Mouse (Mus musculus) hindbrain, embryonic 12.5 days (tissue): ENCODE measurements at regions not wholly inside any gene's neighbourhood (a gene's known extent, or its start where the extent isn't known, plus 50 kb on each side); places are given as distances from the start of the nearest gene placed in this dataset.

Experiments
- ATAC-seq: fragments of 200-750 bp; cut with Nextera tagmentation; 2 replicates; pipeline ENCODE4 v1.8.0; 2017; ENCODE audit warnings: moderate TSS enrichment; ENCODE audit not compliant: low FRiP score
- H3K27ac ChIP-seq: fragments of 300-500 bp; sonication (generic); 2 replicates; pipeline ENCODE4 v1.5.1; 2016; ENCODE audit warnings: mild to moderate bottlenecking
- H3K27me3 ChIP-seq: fragments of 300-500 bp; sonication (generic); 2 replicates; pipeline ENCODE4 v1.6.1; 2016; ENCODE audit warnings: mild to moderate bottlenecking
- H3K36me3 ChIP-seq: fragments of 300-500 bp; sonication (generic); 2 replicates; pipeline ENCODE4 v1.6.1; 2016; ENCODE audit warnings: mild to moderate bottlenecking
- H3K4me1 ChIP-seq: fragments of 300-500 bp; sonication (generic); 2 replicates; pipeline ENCODE4 v1.6.1; 2016
- H3K4me2 ChIP-seq: fragments of 300-500 bp; sonication (generic); replicated peaks from 2 replicates; pipeline ENCODE4 v1.6.1; 2016; ENCODE audit warnings: mild to moderate bottlenecking
- H3K4me3 ChIP-seq: fragments of 300-500 bp; sonication (generic); 2 replicates; pipeline ENCODE4 v1.5.1; 2016; ENCODE audit warnings: mild to moderate bottlenecking
- H3K9ac ChIP-seq: fragments of 300-500 bp; sonication (generic); 2 replicates; pipeline ENCODE4 v1.6.1; 2016; ENCODE audit warnings: mild to moderate bottlenecking, moderate library complexity
- H3K9me3 ChIP-seq: fragments of 300-500 bp; sonication (generic); replicated peaks from 2 replicates; pipeline ENCODE4 v1.6.1; 2016; ENCODE audit warnings: mild to moderate bottlenecking
- WGBS: fragments of 180-500 bp; shearing (Covaris S2); methylation state at CpG from one replicate; pipeline ENCODE4 v1.1.7; 2016; 5-methylcytosine and 5-hydroxymethylcytosine counted together

- no peak overlapping the region for H3K4me2 ChIP-seq
- WGBS: 66% methylated on average over 6 of the region's 6 CpGs
- peak; percentile 56; the same call in 1 of the 2 replicates for ATAC-seq
Observed at GRCm38 (mm10) chr7:68686396-68687139, 62.5 kb downstream of the Arrdc4 start.

DNA sequence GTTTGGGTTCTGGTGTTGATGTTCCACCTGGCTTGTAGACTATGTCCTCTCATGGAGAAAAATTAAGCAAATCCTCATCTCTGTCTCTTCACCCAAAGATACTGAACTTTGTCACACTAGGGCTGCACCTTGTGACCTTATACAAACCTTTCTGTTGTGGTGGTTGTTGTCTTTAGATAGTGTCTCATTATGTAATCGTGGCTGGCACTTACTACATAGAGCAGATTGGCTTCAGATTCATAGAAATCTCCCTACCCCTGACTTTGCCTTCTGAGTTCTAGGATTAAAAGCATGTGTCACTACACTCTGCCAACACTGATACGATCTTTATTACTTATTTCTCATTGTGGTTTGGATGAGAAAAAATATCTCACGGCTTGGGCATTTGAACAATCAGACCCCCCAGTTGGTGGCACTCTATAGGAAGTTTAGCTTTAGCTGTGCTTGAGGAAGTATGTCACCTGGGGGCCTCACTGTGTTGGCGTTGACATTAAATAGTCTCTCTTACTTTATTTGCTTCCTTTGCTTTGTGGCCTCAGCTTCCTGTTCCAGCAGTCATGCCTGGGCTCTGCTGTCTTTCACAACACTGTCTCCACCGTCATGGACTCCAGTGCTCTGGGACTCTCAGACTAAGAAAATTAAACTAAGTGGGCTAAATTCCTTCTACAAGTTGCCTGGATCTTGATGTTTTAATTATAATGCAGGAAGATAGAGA lies 66.0 kb downstream of the Arrdc4 start:
- no peak overlapping the region for H3K4me3 ChIP-seq
- no peak for ATAC-seq
- no peaks in the 10 kb centered on the region for H3K9me3 ChIP-seq
- H3K27ac ChIP-seq: no peak overlapping the region
- H3K4me1 ChIP-seq: no peaks in the 10 kb centered on the region; the same call in 1 of the 2 replicates
- no peaks in the 10 kb centered on the region for H3K36me3 ChIP-seq
- H3K4me2 ChIP-seq: no peak overlapping the region
- no peak overlapping the region for H3K9ac ChIP-seq
- no peaks in the 10 kb centered on the region for H3K27me3 ChIP-seq
- WGBS: 86% methylated on average over 5 of the region's 5 CpGs

More at GRCm38 (mm10) chr7:68686396-68687139, 62.5 kb downstream of the Arrdc4 start:
- Histone ChIP-seq H3K27ac (no peak overlapping the region), H3K9ac (no peak overlapping the region), H3K27me3 (no peaks in the 10 kb centered on the region), H3K4me1 (no peaks in the 10 kb centered on the region; the same call in 1 of the 2 replicates), H3K9me3 (no peaks in the 10 kb centered on the region; the same call in 1 of the 2 replicates), H3K4me3 (no peak overlapping the region), H3K36me3 (no peaks in the 10 kb centered on the region)

DNA sequence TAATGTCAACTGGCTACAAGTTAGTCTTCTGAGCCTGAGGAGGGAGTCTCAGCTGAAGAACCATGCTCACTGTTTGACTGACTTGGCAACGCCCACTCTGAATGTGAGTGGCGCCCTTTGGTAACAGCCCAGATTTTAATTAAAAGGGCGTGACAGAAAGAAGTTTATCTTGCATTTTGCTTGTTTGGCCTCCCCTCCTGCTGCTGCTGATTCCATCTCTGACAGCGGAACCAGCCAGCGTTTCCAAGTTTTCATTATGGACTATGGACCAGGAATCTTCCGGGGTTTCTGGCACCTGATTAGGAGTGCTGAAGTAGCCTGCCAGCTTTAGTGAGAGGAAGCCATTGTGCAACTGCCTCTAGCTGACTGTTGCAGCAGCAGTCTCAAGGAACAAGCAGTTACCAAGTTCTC lies 66.7 kb downstream of the Arrdc4 start:
- Histone ChIP-seq H3K9ac (no peak overlapping the region), H3K9me3 (no peaks in the 10 kb centered on the region), H3K36me3 (no peaks in the 10 kb centered on the region), H3K4me1 (no peaks in the 10 kb centered on the region; the same call in 1 of the 2 replicates), H3K4me2 (no peak overlapping the region), H3K27ac (no peak overlapping the region), H3K27me3 (no peaks in the 10 kb centered on the region), H3K4me3 (no peak overlapping the region)
- 62% methylated on average over 6 of the region's 6 CpGs for WGBS
- no peak for ATAC-seq

DNA sequence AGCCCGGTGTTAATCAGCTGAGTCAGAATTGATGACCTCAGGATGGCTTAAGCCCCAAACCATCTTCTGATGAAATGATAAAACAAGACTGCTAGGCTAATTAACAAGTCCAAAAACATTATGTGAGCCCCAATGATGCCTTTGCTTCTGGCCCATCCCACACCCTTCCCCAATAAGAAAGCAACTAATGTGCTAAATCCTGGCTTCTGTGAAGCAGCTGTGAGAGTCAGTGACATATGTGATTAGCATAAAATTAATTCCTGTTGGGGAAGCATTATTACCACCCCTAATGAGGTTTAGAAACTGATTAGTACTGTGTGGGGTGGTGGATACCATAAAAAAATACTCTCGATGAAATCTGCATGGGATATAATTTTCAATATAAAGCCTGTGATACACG lies 69.3 kb downstream of the Arrdc4 start:
- no peaks in the 10 kb centered on the region for H3K36me3 ChIP-seq
- no peak overlapping the region for H3K4me3 ChIP-seq
- no peaks in the 10 kb centered on the region for H3K4me1 ChIP-seq
- H3K9me3 ChIP-seq: no peaks in the 10 kb centered on the region
- WGBS: 74% methylated on average over 3 of the region's 3 CpGs
- H3K4me2 ChIP-seq: no peak overlapping the region
- no peak overlapping the region for H3K27ac ChIP-seq
- H3K9ac ChIP-seq: no peak overlapping the region
- ATAC-seq: no peak
- H3K27me3 ChIP-seq: no peaks in the 10 kb centered on the region

DNA sequence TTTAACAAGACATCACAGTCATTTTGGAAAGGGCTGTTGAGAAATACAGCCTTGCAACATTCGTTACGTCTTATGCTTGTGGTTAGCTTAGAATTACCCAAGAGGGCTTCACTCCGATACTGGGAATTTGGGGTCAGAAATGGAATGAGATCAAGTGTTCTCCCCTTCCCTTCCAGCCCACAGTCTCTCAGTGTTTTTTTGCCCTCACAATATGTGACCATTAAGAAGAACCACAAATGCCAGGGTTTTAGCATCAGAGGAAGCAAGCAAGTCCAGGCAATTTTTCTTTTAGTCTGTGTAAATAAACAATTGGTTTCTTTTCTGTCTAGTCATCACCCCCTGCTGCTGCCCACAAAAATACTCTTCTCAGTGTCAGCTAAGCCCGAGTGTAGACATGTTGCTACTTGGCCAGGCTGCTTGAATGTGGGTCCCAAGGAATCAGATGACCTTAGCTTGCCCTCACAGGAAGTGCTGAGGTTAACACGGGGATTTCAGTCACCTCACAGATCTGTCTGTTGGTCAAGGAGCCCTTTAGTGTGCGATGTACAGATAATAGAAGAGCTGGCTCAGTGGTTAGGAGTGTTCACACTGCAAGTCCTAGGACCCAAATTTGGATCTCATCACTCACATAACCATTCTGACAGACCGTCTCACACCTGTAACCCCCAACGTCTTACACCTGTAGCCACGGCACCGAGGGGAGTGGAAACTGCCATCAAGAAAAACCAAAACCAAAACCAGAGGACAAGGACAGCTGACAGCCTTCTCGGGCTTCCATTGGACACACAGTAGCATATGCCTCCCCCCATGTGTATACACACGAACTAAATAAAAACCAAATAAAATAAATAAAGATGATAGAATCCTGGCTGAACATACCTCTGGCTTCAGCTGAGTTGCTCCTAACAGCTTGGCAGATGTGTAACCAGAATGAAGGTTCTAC lies 81.0 kb downstream of the Arrdc4 start:
- no peaks in the 10 kb centered on the region for H3K9me3 ChIP-seq
- H3K4me3 ChIP-seq: no peak overlapping the region
- no peaks in the 10 kb centered on the region for H3K4me1 ChIP-seq
- no peaks in the 10 kb centered on the region for H3K27me3 ChIP-seq
- no peaks in the 10 kb centered on the region for H3K36me3 ChIP-seq
- no peak for ATAC-seq
- H3K9ac ChIP-seq: no peak overlapping the region
- no peak overlapping the region for H3K4me2 ChIP-seq
- no peak overlapping the region for H3K27ac ChIP-seq
- 79% methylated on average over 12 of the region's 12 CpGs for WGBS

DNA sequence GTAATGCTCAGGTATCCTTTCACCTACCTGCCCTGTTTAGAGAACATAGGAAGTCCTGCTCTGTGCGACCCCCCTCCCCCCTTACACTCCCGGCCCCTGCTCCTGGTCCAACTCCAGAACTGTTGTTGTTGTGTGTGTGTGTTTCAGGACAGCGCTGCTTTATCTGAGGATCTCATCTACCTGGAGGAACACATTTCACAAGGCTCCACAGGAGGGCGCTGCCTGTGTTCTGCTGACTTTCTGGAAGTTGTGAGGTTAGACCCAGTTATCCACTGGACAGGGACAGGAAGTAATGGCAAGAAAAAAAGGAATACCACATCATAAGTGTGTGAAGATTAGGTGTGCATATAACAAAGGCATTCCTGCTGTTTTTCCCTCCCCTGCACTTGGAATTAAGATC lies 81.8 kb downstream of the Arrdc4 start:
- no peaks in the 10 kb centered on the region for H3K27me3 ChIP-seq
- ATAC-seq: no peak
- WGBS: 61% methylated on average over 4 of the region's 4 CpGs
- no peaks in the 10 kb centered on the region for H3K4me1 ChIP-seq
- H3K27ac ChIP-seq: no peak overlapping the region
- no peak overlapping the region for H3K9ac ChIP-seq
- H3K36me3 ChIP-seq: no peaks in the 10 kb centered on the region
- no peak overlapping the region for H3K4me2 ChIP-seq
- H3K9me3 ChIP-seq: no peaks in the 10 kb centered on the region
- no peak overlapping the region for H3K4me3 ChIP-seq

GRCm38 (mm10) chr7:68656354-68656753 lies 92.7 kb downstream of the Arrdc4 start:
- Histone ChIP-seq H3K4me3 (no peak overlapping the region), H3K36me3 (no peaks in the 10 kb centered on the region), H3K27ac (no peak overlapping the region), H3K9ac (no peak overlapping the region), H3K4me2 (no peak overlapping the region), H3K27me3 (no peaks in the 10 kb centered on the region), H3K9me3 (no peaks in the 10 kb centered on the region), H3K4me1 (no peaks in the 10 kb centered on the region)
- no peak for ATAC-seq

GRCm38 (mm10) chr7:68653534-68653933 lies 95.5 kb downstream of the Arrdc4 start:
- Histone ChIP-seq H3K4me3 (no peak overlapping the region), H3K36me3 (no peaks in the 10 kb centered on the region), H3K4me2 (no peak overlapping the region), H3K27ac (no peak overlapping the region), H3K4me1 (no peaks in the 10 kb centered on the region), H3K27me3 (no peaks in the 10 kb centered on the region), H3K9me3 (no peaks in the 10 kb centered on the region), H3K9ac (no peak overlapping the region)
- no peak for ATAC-seq
- 46% methylated on average over 1 of the region's 1 CpGs for WGBS

GRCm38 (mm10) chr7:68651418-68651817 lies 97.6 kb downstream of the Arrdc4 start:
- WGBS: 71% methylated on average over 4 of the region's 4 CpGs
- Histone ChIP-seq H3K27me3 (no peaks in the 10 kb centered on the region), H3K4me3 (no peak overlapping the region), H3K9ac (no peak overlapping the region), H3K36me3 (no peaks in the 10 kb centered on the region), H3K9me3 (no peaks in the 10 kb centered on the region), H3K4me1 (no peaks in the 10 kb centered on the region), H3K4me2 (no peak overlapping the region), H3K27ac (no peak overlapping the region)
- ATAC-seq: no peak

GRCm38 (mm10) chr7:68637556-68638215 lies 111.4 kb downstream of the Arrdc4 start:
- H3K9me3 ChIP-seq: no peaks in the 10 kb centered on the region
- H3K27ac ChIP-seq: no peak overlapping the region
- no peak overlapping the region for H3K4me3 ChIP-seq
- H3K36me3 ChIP-seq: no peaks in the 10 kb centered on the region
- H3K4me1 ChIP-seq: no peaks in the 10 kb centered on the region
- WGBS: 79% methylated on average over 7 of the region's 7 CpGs
- H3K9ac ChIP-seq: no peak overlapping the region
- H3K4me2 ChIP-seq: no peak overlapping the region
- no peak for ATAC-seq
- no peaks in the 10 kb centered on the region for H3K27me3 ChIP-seq

GRCm38 (mm10) chr7:68621080-68621479 lies 128.0 kb downstream of the Arrdc4 start:
- Histone ChIP-seq H3K9me3 (no peaks in the 10 kb centered on the region), H3K36me3 (no peaks in the 10 kb centered on the region), H3K27ac (no peak overlapping the region), H3K27me3 (no peaks in the 10 kb centered on the region), H3K9ac (no peak overlapping the region), H3K4me3 (no peak overlapping the region), H3K4me2 (no peak overlapping the region), H3K4me1 (no peaks in the 10 kb centered on the region)
- WGBS: 92% methylated on average over 3 of the region's 3 CpGs
- no peak for ATAC-seq

DNA sequence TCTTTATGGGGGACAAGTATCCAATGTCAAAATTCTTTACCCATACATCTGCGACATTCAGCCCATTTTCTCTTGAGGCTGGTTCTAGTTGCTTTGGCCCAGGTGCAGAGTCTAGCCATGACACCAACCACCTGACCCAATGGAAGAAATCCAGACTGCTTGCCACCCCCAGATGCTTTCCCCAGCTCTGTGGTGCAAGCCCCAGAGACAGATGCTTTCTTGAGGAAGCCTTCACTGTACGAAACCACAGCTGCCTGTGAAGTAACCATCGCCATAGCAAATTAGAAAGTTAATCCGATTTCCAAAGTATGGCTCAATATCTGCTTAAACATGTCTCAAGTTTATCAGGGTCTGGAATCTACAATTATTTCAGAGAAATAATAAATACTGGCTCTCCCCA lies 138.5 kb downstream of the Arrdc4 start:
- ATAC-seq: no peak
- no peaks in the 10 kb centered on the region for H3K36me3 ChIP-seq
- H3K9me3 ChIP-seq: no peaks in the 10 kb centered on the region
- 89% methylated on average over 4 of the region's 4 CpGs for WGBS
- no peaks in the 10 kb centered on the region; the same call in 1 of the 2 replicates for H3K4me1 ChIP-seq
- no peak overlapping the region for H3K9ac ChIP-seq
- H3K4me3 ChIP-seq: no peak overlapping the region
- no peaks in the 10 kb centered on the region for H3K27me3 ChIP-seq
- no peak overlapping the region for H3K4me2 ChIP-seq
- H3K27ac ChIP-seq: no peak overlapping the region
